In the genomic region with DNA sequence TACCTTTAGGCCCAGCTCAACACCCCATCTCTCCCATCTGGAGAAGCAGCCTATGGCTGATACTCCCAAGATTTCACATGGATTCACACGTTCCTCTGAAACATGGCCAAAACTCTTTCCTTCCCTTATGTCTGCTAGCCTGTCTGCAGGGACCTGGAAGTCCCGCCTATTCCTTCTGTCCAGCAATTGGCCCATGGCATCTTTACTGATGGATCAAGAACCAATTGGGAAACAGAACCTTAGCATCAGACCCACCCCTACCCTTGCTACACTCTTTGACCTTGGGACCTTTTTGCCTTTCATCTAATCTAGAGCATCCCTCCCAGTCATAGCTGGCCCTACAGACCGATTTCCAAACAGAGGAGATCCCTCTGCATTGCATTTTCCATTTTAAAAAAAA, we compare ENCODE assay signal across 18 mouse cellular contexts.
"Had no signal": no experiment of that assay in that cellular context is flagged by ENCODE, and none has a peak within 500 bp of the region (broad histone marks: within the 10 kb centered on the region; RNA-seq: fewer than 3 reads in every experiment).

No protein-coding gene starts in this region.

- ATAC-seq: midbrain, embryonic 16.5 days had no signal

- H3K4me2 ChIP-seq: liver, embryonic 13.5 days; liver, embryonic 15.5 days; lung, embryonic 14.5 days; neural tube, embryonic 13.5 days; neural tube, embryonic 15.5 days; stomach, embryonic 15.5 days had no signal

- H3K4me3 ChIP-seq: liver, embryonic 13.5 days; liver, embryonic 15.5 days; midbrain, embryonic 10.5 days; myocyte; neural tube, embryonic 13.5 days; neural tube, embryonic 15.5 days; stomach, embryonic 15.5 days had no signal

- H3K27me3 ChIP-seq: liver, embryonic 15.5 days; neural tube, embryonic 13.5 days; neural tube, embryonic 15.5 days; stomach, embryonic 15.5 days had no signal

- H3K9ac ChIP-seq: liver, embryonic 13.5 days; liver, embryonic 15.5 days; lung, embryonic 14.5 days; neural tube, embryonic 13.5 days; neural tube, embryonic 15.5 days; stomach, embryonic 15.5 days had no signal

- H3K9me3 ChIP-seq: liver, embryonic 13.5 days; liver, embryonic 15.5 days; midbrain, embryonic 10.5 days; neural tube, embryonic 13.5 days; neural tube, embryonic 15.5 days; stomach, embryonic 15.5 days had no signal

- H3K27ac ChIP-seq: liver, embryonic 13.5 days; liver, embryonic 15.5 days; midbrain, embryonic 10.5 days; neural tube, embryonic 13.5 days; neural tube, embryonic 15.5 days; stomach, embryonic 15.5 days; stomach, postnatal 0 days had no signal

- DNase-seq: liver, embryonic 13.5 days; lung, adult 18-20 months; lung, embryonic 14.5 days; lung, postnatal 10 days; lung, postnatal 4 days; midbrain, embryonic 14.5 days; right cerebral cortex, postnatal 14 days; thymus, adult 2 months; thymus, postnatal 14 days; thymus, postnatal 36 days had no signal

- H3K4me1 ChIP-seq: liver, embryonic 13.5 days; liver, embryonic 15.5 days; neural tube, embryonic 13.5 days; neural tube, embryonic 15.5 days; stomach, embryonic 15.5 days had no signal

- H3K36me3 ChIP-seq: liver, embryonic 13.5 days; liver, embryonic 15.5 days; midbrain, embryonic 10.5 days; neural tube, embryonic 13.5 days; neural tube, embryonic 15.5 days; stomach, embryonic 15.5 days had no signal
